Mouse (Mus musculus) heart, adult 8-10 months (tissue): ENCODE data around the gene Uimc1. TPM values are rescaled to one million over a fixed set of nuclear protein-coding genes. Genes with fewer than 3 reads are reported as not detected.

Experiments used
- DNase-seq: peaks from one replicate; pipeline ENCODE4 v3.0.0; 2022; ENCODE audit warnings: low spot score
- total RNA-seq, 4 experiments: library from RNA; stranded (reverse); gene quantifications; 2 replicates each; pipeline ENCODE4 v1.2.4; 2022

Uimc1 gene
- total RNA-seq, 4 experiments from 2014 or later = 15.6 to 21.3 (median 20.1) TPM

GRCm38 (mm10) chr13:54995161-54995560 is 104.9 kb downstream of the Uimc1 start:
- no peak for DNase-seq

GRCm38 (mm10) chr13:54994576-54994975 is 105.5 kb downstream of the Uimc1 start:
- no peak for DNase-seq

- DNase-seq = no peak
Observed at GRCm38 (mm10) chr13:54992215-54992614, 107.9 kb downstream of the Uimc1 start.

- DNase-seq = no peak
Observed at GRCm38 (mm10) chr13:54988181-54988760, 111.8 kb downstream of the Uimc1 start.

DNA sequence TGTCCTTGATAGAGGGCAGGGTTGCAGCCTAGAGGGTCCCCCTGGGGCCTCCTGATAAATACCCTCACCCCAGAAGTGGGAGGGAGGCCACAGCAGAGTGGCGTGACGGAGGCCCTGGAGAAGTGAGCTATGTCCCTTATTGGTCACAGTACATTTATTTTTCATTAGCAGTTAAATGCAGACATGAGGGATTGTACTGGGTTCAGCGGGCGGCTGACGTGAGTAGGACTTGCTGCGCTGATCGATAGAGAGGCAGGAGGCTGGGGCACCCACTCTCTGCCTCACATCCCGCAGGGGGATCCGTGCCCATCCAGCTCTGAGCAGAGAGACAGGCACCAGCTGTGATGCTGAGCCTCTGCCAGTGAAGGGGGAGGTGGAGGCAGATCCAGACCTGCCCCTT is 112.7 kb downstream of the Uimc1 start:
- no peak for DNase-seq

- DNase-seq = no peak
Observed at GRCm38 (mm10) chr13:54983614-54984013, 116.5 kb downstream of the Uimc1 start.

DNA sequence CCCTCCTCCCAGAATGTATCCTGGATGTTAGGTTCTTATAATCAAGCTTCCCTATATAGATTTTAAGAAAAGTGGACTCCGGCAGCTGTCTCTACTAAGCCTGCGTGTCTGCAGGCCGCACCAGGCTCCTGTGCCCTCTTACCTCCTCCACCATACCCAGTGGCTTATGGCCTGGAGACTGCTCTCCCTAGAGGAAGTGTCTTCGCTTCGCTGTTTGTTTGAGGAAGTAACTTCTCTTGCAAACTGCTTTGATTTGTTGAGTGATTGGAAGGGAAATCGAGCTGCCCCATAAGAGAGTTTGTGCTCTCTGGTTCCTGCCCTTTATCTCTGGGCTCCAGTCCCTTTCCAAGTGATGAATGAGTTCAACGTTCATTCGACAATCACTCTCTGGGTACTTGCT is 117.1 kb downstream of the Uimc1 start:
- DNase-seq = no peak

DNA sequence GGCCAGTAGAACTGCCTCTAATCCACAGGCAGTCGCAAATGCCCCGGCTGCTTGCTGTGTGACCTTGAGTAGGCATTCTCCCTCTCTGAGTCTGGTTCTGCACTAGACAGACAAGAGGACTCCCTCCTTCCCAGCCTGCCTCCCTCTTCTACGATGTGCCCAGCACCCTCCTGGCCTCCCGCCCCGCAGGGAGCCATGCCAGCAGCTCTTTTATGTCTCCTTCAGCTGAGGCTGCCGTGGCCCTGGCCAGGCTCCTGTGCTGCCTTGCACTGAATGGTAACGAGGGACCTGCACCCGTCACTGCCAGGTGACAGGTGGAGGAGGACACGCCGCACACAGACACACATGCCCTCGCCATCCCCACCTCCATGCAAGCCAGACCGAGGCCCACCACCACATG is 119.1 kb downstream of the Uimc1 start:
- no peak for DNase-seq

GRCm38 (mm10) chr13:54978804-54979203 is 121.3 kb downstream of the Uimc1 start:
- no peak for DNase-seq

Other genes starting within 250 kb of the Uimc1 start
- gene Unc5a, start 150.9 kb downstream of the Uimc1 start, total RNA-seq = 1 to 10 TPM in 2 of 4 experiments, under 1 TPM in 2; 0.80 to 1.7 (median 0.98) TPM
- 1 to 10 TPM in 1 of 4 experiments, under 1 TPM in 3; 0.83 to 1.1 (median 0.85) TPM for gene Hk3, start 78.9 kb downstream of the Uimc1 start, total RNA-seq
- gene Zfp346, start 5.0 kb upstream of the Uimc1 start, total RNA-seq = 10 to 100 TPM; 17.6 to 31.3 (median 22.5) TPM
- gene Gm17617, start 33.2 kb upstream of the Uimc1 start, total RNA-seq = not detected
- under 1 TPM in 3 of 4 experiments, not detected in 1; 0.16 to 0.29 (median 0.28) TPM for gene Fgfr4, start 52.3 kb upstream of the Uimc1 start, total RNA-seq
- gene Nsd1, start 109.5 kb upstream of the Uimc1 start, total RNA-seq = 10 to 100 TPM; 47.2 to 55.1 (median 51.9) TPM
- gene Prelid1, start 220.2 kb upstream of the Uimc1 start, total RNA-seq = 10 to 100 TPM; 31.4 to 47.5 (median 39.6) TPM
- gene Rab24, start 221.6 kb upstream of the Uimc1 start, total RNA-seq = 10 to 100 TPM; 29.4 to 47.1 (median 38.3) TPM
- gene Mxd3, start 229.5 kb upstream of the Uimc1 start, total RNA-seq = under 1 TPM in 2 of 4 experiments, not detected in 2; 0.46 to 0.97 TPM